Mouse (Mus musculus): ENCODE results near the gene Herc6.
"Not testable (repeated sequence)": the region's sequence is repeated elsewhere in the genome, so short reads cannot be mapped to it uniquely, and the experiment has no call there.

Herc6 gene

DNA sequence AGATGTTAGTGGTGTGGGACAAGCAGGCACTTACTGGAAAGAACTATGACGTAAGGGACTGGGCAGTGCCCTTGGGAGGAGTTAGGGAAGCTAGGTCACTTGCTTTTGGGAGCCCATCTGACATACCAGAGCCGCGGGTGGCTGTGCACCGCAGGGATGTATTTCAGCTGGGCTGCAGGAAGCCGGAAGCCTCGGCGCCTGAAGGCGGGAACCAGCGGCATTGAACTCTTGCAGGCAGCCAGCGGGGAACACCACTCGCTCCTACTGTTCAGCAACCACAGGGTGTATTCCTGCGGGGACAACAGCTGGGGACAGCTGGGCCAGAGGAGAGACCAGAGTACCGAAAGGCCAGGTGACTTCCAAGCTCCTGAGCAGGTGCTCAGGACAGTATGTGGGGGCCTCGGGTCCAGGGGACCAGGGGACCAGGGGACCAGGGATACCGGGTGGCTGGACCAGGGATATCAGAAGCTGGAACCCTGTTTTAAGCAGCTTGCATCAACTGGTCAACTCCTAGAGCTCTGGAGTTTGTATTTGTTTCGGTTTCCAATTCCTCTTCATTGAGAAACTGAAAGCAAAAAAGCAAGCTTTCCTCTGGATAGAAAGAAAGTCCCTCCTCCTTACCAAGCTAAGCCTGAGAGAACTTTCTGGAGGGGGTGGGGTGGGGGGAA, at the start of gene Herc6:
Gene Herc6 (plus strand): TSS at position 120 of the 668 bp plus-strand sequence.
- peak; percentile 93 for DNase-seq (ENCODE audit: low read depth)

- DNase-seq (ENCODE audit: low read depth) = no peak
Observed at GRCm38 (mm10) chr6:57531011-57531410, 49.8 kb upstream of the Herc6 start.

DNA sequence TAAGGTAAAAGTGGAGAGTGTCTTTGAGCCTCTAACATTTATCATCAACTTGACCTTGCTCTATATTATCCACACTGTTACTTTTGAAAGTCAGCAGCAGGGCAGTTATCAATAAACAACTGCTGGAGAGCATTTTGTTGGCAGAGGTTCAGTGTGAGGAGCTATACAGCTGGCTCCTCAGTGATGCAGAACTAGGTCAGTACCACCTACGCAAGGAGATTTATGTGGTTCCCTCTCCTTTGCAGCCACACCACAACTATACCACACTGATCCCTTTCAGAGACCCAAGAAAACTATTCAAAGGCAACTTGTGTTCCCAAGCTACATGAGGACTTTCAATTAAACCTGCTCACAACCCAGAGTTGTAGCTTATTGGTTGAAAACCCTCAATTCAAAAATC, 49.4 kb upstream of the Herc6 start:
- DNase-seq (ENCODE audit: low read depth) = no peak

DNA sequence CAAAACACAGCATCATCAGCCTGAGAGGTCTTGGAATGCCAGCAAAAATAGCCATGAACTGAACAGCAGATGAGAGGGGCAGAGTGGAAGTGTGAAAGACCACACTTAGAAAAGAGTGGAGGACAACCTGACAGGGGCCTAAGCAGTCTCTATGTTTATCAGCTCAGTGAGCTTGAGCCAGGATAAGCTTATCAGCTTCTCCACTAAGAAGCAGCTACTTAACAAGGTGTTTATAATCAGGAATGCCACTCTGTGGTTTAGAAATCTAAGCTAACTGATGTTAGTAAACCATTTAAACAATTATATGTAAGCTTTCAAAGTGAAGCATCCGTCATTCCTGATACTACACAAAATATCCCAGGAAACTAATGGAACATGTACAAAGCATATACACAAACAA, 48.8 kb upstream of the Herc6 start:
- no peak for DNase-seq (ENCODE audit: low read depth)

GRCm38 (mm10) chr6:57533410-57533809, 47.4 kb upstream of the Herc6 start:
- peak; percentile 46 for DNase-seq (ENCODE audit: low read depth)

GRCm38 (mm10) chr6:57534231-57534610, 46.6 kb upstream of the Herc6 start:
- DNase-seq (ENCODE audit: low read depth) = peak; percentile 59

DNA sequence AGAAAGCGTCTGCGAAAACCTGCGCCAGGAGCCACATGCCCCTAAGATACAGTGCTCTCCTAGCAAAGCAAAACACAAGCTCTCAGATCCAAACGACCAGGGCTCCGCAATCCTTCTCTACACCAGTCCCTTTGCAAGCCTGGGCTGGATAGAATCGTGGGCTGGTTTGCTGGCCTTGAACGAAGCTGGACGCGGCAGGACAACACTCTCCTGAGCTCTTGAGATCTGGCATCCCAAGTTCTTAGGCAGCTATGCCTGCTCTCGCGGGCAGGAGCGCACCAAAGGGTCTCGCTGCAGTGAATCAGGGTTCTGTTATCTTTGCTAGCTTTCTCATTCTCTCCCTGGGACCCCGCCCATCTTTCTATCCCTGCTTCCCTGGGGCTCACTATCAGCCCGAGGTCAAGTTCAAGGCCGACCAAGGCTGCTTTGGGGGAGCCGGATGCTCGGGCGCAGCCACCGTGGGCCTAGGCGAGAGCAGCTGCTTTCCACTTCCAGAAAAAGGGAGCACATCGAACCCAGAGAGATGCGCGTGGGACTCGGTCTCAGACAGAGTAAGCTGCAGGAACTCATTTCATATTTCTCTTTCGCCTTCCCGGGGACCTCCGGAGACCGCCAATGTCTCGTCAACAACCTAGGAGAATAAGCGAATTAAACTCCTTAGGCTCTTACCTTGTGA, 46.1 kb upstream of the Herc6 start:
- no peak for DNase-seq (ENCODE audit: low read depth)

DNA sequence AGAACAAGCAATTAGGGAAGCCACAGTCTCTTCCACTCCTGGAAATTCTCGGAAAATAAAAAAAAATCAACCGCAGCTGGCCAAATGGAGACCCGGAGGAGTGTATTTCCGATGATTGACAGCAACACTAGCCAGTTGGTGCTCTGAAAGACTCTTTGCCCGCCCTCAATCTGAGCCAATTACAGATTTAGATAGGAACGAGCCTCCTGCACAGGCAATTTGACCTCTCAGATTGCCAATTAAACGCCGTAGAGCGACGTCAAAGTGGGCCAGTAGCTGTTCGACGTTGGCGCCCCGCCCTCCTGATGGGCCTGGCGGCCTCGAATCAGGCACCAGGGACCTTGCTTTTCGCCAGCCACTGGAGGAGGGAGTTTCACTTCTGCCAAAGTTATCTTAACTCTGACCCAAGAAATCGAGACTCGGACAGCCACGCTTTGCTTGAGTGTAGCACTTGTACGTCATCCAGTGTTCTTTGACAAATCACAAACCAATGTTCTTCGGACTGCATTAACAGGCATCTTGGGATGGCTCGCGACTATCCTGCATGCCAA, 45.3 kb upstream of the Herc6 start, which contains the start of gene Ppm1k:
Gene Ppm1k (minus strand): TSS at position 83 of the 551 bp plus-strand sequence.
- DNase-seq (ENCODE audit: low read depth) = peak; percentile 99

DNA sequence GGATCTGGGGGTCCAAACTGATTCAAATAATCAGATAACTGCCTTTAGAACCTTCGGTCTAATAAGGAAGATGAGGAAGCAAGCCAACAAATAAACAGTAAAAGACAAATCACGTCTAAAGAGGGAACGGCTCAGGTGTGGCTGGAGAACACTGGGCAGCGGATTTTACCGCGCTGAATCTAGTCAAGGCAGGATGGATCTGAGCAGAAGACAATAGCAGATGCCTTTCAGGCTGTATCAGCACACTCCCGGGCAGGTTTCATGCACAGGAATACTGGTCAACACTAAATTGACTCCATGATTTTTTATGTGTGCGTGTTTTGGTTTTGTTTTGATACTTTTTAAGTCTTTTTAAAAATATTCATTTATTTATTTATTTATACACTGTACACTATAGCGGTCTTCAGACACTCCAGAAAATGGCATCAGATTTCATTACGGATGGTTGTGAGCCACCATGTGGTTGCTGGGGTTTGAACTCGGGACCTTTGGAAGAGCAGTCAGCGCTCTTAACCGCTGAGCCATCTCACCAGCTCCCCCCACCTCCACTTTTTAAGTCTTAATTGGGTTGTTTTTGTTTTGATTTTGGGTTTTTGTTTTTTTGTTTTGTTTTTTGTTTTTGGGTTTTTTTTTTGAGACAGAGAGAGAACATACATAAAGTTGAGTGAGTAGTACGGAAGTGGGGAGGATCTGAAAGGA, 44.7 kb upstream of the Herc6 start:
- no peak for DNase-seq (ENCODE audit: low read depth)

GRCm38 (mm10) chr6:57537887-57538286, 42.9 kb upstream of the Herc6 start:
- no peak for DNase-seq (ENCODE audit: low read depth)

DNA sequence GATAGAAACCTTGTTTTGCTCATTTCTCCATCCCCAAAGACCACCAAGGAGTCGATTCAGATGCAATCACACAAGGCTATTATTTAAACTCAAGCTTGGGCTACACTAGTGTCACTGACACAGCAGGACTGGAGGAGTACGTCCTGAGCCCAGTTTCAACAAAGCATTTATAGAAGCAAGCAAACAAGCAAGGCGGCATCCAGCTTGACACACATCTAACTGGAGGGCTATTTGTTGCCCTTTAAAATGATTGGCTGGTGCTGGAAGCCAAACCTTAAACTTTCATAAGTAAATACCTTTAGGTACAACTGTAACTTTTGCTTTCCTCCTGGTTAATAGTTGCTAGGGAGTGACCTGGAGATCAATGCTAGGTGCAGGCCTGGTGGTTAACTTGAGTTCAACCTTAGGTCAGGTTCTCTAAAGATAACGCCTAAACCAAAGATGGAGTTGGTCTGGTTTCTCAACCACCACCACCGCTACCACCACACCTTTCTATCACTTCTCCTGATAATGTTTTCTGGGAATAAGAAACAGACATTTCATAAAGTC, 39.8 kb upstream of the Herc6 start:
- DNase-seq (ENCODE audit: low read depth) = no peak

GRCm38 (mm10) chr6:57541737-57542335, 39.0 kb upstream of the Herc6 start:
- peak; percentile 54 for DNase-seq (ENCODE audit: low read depth)

DNA sequence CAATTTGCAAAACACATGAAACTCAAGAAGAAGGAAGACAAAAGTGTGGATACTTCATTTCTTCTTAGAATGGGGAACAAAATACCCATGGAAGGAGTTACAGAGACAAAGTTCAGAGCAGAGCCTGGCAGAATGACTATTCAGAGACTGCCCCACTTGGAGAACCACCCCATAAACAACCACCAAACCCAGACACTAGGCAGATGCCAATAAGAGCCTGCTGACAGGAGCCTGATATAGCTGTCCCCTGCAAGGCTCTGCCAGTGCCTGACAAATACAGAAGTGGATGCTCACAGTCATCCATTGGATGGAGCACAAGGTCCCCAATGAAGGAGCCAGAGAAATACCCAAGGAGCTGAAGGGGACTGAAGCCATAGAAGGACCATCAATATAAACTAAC, 37.2 kb upstream of the Herc6 start:
- DNase-seq (ENCODE audit: low read depth) = not testable (repeated sequence)

DNA sequence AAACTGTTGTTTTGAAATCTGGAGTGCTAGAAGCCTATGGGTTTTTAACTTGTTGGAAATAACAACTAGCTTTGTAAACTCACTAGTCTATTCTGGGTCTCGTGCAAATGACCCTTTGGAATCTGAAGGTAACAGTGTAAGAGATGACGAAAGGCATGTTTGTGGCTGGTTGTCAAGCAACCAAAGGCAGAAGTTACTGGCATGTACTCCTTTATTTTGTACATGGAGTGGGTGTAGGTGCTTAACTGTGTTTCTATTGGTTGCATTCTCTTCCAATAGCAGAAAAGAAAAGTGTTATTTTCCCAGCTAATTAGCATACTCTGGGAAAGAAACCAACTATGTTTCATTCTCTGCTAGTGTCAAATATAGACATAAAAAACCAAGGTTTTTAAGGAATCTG, 35.9 kb upstream of the Herc6 start:
- no peak for DNase-seq (ENCODE audit: low read depth)

- DNase-seq (ENCODE audit: low read depth) = no peak
Observed at GRCm38 (mm10) chr6:57551211-57551796, 29.5 kb upstream of the Herc6 start.

DNA sequence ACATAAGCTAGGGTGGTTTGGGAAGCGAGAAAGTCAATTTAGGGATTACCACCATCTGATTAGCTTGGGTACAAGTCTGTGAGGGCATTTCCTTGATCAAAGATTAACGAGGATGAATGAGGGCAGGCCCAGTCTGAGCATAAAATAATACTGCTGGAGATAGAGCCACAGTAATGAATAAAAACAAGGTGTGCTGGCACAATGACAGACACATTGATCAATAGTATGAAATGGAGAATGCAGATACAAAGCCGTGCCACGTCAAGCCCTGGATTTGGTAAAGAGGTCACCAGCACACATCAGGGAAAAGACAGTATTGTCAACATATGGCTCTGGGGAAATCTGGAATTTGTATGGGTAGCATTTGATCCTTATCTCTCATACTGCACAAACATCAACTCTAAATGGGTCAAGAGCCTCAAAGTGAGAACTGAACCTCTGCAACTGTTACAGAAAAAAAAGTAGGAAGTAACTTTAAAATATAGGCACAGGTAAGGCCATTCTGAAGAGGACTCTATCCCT, 22.9 kb upstream of the Herc6 start:
- DNase-seq (ENCODE audit: low read depth) = no peak

DNA sequence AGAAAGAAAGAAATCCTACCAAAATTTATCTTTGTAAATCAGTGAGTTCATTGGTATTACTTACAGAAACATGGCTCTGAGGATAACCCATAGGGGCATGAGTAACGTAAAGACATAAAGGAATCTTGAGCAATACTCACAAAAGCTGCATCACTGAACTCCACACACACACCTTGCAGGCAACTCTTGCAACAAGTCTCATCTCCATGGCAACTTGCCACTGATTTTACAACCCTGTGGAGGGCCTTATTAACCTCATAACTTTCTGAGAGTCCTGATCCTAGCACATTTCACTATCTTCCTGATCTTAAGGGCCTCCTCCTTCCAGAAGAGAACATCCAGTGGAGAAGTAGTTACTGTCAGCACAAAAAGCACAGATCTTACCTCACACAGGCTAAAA, 17.3 kb upstream of the Herc6 start:
- DNase-seq (ENCODE audit: low read depth) = no peak

- DNase-seq (ENCODE audit: low read depth) = no peak
Observed at GRCm38 (mm10) chr6:57565452-57565851, 15.3 kb upstream of the Herc6 start.

DNA sequence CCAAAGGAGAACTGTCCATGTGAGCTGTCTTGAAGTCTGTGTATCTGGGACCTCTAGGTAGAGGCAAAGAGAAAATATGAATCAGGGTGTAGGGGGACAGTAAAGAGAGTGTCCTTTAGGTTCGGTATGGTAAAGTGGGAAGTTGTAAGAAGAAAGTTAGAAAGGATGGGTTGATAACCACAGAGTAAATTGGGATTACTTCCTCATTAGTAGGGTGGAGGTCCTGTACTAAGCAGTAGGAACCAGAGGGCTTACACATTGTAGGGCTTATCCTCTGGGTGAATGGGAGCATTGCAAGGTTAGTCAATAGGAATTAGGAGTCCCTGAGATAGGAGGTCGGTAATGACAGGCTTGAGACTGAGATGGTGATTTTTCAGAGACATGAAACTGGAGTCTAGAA, 13.2 kb upstream of the Herc6 start:
- DNase-seq (ENCODE audit: low read depth) = no peak

GRCm38 (mm10) chr6:57570170-57570974, 10.4 kb upstream of the Herc6 start:
- DNase-seq (ENCODE audit: low read depth) = peak; percentile 79

DNA sequence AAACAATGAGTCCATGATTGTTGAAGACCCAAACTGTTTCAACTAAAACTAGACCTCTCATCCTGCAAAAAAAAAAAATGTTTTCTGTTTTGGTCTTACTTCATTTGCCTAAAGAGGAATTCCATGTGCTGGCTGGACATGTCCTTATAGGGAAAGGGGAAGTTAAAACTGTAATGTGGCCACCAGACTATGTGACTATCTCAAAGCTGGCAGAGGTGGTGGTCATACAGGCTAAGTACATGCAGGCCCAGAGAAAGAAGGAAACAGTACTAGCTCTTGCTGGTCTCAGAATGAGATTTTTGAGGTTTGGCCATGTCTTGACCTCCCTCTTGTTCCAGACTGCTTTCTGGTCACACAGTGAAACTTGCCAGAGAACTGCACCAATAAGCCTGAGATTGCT, 9.2 kb upstream of the Herc6 start:
- DNase-seq (ENCODE audit: low read depth) = peak; percentile 73

All from 416B (cell line).